Mouse (Mus musculus) thymus, adult 2 months (tissue): ENCODE data around the gene Taf6.

Experiments
- CTCF ChIP-seq: fragments of 200-500 bp; IDR thresholded peaks from 2 replicates; pipeline ENCODE4 v1.5.1; 2012; ENCODE audit warnings: mild to moderate bottlenecking, control low read depth, low read length, moderate library complexity, borderline replicate concordance; ENCODE audit not compliant: control insufficient read depth, poor library complexity, insufficient read depth; ENCODE audit errors: extremely low read depth
- POLR2A ChIP-seq: fragments of 200-500 bp; IDR thresholded peaks from 2 replicates; pipeline ENCODE4 v1.6.1; 2012; ENCODE audit warnings: mild to moderate bottlenecking, low read length, control low read depth, moderate library complexity; ENCODE audit not compliant: control insufficient read depth, poor library complexity, insufficient read depth; ENCODE audit errors: extremely low read depth

- TF ChIP-seq CTCF (no peak), POLR2A (no peak)
Measured at GRCm38 (mm10) chr5:138163610-138164009, 23.6 kb downstream of the Taf6 start.
